Mouse (Mus musculus): ENCODE results near the gene Ppp1ca. TPM values are rescaled to one million over a fixed set of nuclear protein-coding genes. Genes with fewer than 3 reads are reported as not detected.

Gene Ppp1ca
- total and polyA plus RNA-seq, 2 experiments from 2014 or later, result 738 to 808 TPM

DNA sequence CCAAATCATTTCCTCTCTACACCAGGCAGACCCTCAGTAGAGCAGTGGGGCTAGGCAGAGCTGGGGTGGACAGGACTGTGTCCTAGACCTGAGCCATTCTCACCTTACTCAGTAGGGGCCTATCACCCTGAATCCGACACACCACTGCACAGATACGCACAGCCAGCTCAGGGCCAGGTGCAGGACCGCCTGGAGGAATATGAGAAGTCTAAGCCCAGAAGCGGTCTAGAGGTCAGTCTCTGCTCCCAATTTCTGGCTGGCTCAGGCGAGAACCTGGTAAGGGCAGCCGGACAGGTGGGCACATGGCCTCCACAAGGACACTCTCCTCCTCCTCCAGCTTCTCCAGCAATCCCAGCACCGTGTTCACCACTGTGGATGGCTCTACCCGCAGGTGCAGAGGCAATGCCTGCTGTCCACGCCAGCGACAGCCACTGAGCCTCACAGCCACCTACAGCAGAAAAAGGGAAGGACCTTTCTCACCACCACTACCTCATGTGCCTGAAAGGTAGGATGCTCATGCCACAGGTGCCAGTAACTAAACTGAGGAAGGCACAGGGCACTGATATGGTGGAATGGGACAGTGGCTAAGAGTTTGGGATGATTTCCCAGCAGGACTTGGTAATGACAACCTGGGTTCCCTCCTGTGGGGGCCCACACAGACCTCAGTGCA, 21.0 kb upstream of the Ppp1ca start:
- no peak for DNase-seq (ENCODE audit: low spot score)
- Histone ChIP-seq H3K9ac (replicated peaks; ENCODE audit: low read depth, low read length) (peak overlapping the region; percentile 68; the same call in 1 of the 2 replicates), H3K4me2 (ENCODE audit: low read depth, low read length) (peak overlapping the region; percentile 38), H3K27me3 (ENCODE audit: control insufficient read depth, insufficient read depth, low read length) (no peaks in the 10 kb centered on the region), H3K4me1 (ENCODE audit: control insufficient read depth, insufficient read depth) (peaks cover 47% of the 10 kb centered on the region), H3K27ac (ENCODE audit: low read depth) (peak overlapping the region; percentile 92), H3K36me3 (replicated peaks; ENCODE audit: control insufficient read depth, insufficient read depth, low read length) (0 out of 2 replicates have a peak, but pooled peaks cover 3% of the 10 kb centered on the region), H3K9me3 (replicated peaks; ENCODE audit: control insufficient read depth, low read length) (no peaks in the 10 kb centered on the region), H3K4me3 (ENCODE audit: low read depth, low read length) (no peak overlapping the region; the same call in 1 of the 2 replicates)
- ATAC-seq (ENCODE audit: insufficient read depth, low read depth), result no peak
- TF ChIP-seq EP300 (IDR thresholded peaks at IDR 0.05; ENCODE audit: low read depth), result no peak
- no peak for TF ChIP-seq CTCF (IDR thresholded peaks at IDR 0.05; ENCODE audit: low read depth)
- 89% methylated on average over 10 of the region's 10 CpGs for WGBS

DNA sequence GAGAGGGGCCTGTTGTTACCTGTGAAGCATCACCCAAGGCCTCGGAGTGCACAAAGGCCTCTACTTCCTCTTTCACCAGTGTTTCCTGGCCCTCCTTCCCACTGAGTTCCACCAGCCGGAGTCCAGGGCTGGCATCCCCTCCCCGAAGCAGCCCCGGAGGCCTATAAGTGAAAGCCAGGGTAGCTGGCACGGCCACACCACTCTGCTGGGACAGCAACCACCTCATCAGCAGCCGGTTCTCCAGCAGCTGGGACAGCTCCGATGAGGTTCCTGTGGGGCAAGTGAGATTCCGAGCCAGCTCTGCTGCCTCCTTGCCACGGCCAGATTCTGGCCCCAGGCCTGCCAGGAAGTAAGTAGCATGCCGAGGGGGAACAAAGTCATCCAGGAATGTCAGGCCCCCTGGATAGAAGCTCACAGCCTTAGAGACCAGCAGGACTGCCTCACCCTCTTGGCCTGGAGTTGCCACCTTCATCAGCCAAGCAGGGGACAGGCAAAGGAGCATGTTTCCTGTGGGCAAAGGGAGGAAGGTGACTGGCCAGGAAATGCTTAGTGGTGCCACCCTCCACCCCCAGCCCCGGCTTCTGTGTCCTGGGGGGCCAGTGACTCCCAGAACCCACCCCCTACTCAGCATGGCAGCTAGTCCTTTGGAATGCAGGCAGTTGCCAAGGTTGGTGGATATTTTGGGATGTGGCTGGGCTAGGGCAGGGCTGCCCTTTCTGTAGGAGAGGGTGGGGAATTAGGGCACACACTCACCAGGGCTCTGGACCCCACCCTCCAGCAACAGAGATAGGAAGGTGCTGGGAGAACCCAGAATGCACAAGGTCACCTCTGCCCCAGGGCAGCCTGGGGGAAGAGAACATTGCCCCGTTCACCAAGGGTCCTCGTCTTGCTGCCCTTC, 20.2 kb upstream of the Ppp1ca start:
- H3K4me3 ChIP-seq (ENCODE audit: low read depth, low read length), result peak overlapping the region; percentile 1; the same call in 1 of the 2 replicates
- 14% methylated on average over 13 of the region's 13 CpGs for WGBS
- H3K36me3 ChIP-seq (replicated peaks; ENCODE audit: control insufficient read depth, insufficient read depth, low read length), result no peaks in the 10 kb centered on the region
- TF ChIP-seq EP300 (IDR thresholded peaks at IDR 0.05; ENCODE audit: low read depth), result 0 out of 2 replicates have a peak, but pooled peaks have one; percentile 16
- no peak for TF ChIP-seq CTCF (IDR thresholded peaks at IDR 0.05; ENCODE audit: low read depth)
- H3K4me1 ChIP-seq (ENCODE audit: control insufficient read depth, insufficient read depth), result peaks cover 51% of the 10 kb centered on the region
- no peaks in the 10 kb centered on the region for H3K27me3 ChIP-seq (ENCODE audit: control insufficient read depth, insufficient read depth, low read length)
- H3K4me2 ChIP-seq (ENCODE audit: low read depth, low read length), result peak overlapping the region; percentile 38
- H3K9ac ChIP-seq (replicated peaks; ENCODE audit: low read depth, low read length), result peak overlapping the region; percentile 18
- ATAC-seq (ENCODE audit: insufficient read depth, low read depth) (peak; percentile 57), DNase-seq (ENCODE audit: low spot score) (peak; percentile 82)
- H3K9me3 ChIP-seq (replicated peaks; ENCODE audit: control insufficient read depth, low read length), result no peaks in the 10 kb centered on the region
- peak overlapping the region; percentile 92 for H3K27ac ChIP-seq (ENCODE audit: low read depth)

DNA sequence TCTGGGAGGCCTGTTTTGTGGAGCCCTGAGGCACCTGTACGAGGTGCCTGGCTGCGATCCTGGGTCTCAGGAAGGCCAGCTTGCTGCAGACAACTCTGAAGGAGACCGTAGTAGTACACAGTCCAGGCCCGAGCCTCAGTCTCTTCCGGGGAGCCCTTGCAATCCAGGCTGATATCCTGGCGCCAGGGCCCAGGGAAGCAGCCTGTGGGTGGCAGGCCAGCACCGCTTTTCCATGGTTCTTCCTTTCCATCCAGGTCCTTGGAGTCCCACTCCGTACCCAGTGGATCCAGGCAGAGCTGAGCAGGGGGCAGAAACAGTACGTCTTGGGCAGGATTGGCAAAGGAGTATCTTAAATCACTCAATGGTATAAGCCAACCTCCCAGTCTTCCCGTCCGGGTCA, 18.9 kb upstream of the Ppp1ca start:
- Histone ChIP-seq H3K4me2 (ENCODE audit: low read depth, low read length) (no peak overlapping the region), H3K27ac (ENCODE audit: low read depth) (peak overlapping the region; percentile 92), H3K4me3 (ENCODE audit: low read depth, low read length) (no peak overlapping the region), H3K27me3 (ENCODE audit: control insufficient read depth, insufficient read depth, low read length) (no peaks in the 10 kb centered on the region), H3K4me1 (ENCODE audit: control insufficient read depth, insufficient read depth) (peaks cover 48% of the 10 kb centered on the region), H3K9me3 (replicated peaks; ENCODE audit: control insufficient read depth, low read length) (no peaks in the 10 kb centered on the region), H3K36me3 (replicated peaks; ENCODE audit: control insufficient read depth, insufficient read depth, low read length) (no peaks in the 10 kb centered on the region), H3K9ac (replicated peaks; ENCODE audit: low read depth, low read length) (no peak overlapping the region)
- no peak for ATAC-seq (ENCODE audit: insufficient read depth, low read depth)
- TF ChIP-seq CTCF (IDR thresholded peaks at IDR 0.05; ENCODE audit: low read depth) (peak; percentile 34), EP300 (IDR thresholded peaks at IDR 0.05; ENCODE audit: low read depth) (no peak)
- DNase-seq (ENCODE audit: low spot score), result no peak
- 60% methylated on average over 11 of the region's 11 CpGs for WGBS

DNA sequence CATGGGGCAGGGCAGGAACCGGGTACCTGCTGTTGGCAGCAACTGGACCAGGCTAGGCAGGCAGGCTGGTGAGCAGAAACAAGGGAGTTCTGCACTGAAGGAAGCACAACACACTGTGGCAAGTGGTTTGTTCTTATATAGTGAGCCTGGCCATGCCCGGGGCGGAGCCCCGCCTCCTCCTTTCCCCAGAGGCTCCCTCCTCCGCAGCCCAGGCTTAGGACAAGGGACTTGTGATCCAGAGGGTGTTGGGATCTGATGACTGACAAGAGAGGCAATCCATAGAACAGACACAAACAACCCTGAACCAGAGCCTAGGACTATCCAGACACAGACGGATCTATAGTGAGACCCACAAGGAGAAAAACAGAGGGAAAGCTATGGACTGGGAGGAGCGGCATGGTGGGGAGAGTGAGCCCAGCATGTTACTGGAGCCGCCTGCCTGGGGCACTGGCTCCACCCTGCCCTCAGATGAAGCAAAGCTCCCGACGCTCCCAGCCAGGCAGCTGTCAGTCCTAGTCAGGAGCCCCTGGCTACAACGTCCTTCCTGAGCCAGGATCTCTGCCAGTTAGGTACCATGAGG, 16.4 kb upstream of the Ppp1ca start, which contains the start of gene Carns1:
Gene Carns1, minus strand, starts transcription at position 112 of the 580 bp plus-strand sequence.
- DNase-seq (ENCODE audit: low spot score), result peak; percentile 70
- Histone ChIP-seq H3K4me3 (ENCODE audit: low read depth, low read length) (peak within 1 kb of the TSS; percentile 33), H3K9me3 (replicated peaks; ENCODE audit: control insufficient read depth, low read length) (no peaks in the 10 kb centered on the region), H3K4me1 (ENCODE audit: control insufficient read depth, insufficient read depth) (peaks cover 40% of the 10 kb centered on the region), H3K9ac (replicated peaks; ENCODE audit: low read depth, low read length) (peak within 1 kb of the TSS; percentile 51), H3K27ac (ENCODE audit: low read depth) (peak within 1 kb of the TSS; percentile 86), H3K36me3 (replicated peaks; ENCODE audit: control insufficient read depth, insufficient read depth, low read length) (no peaks in the 10 kb centered on the region), H3K27me3 (ENCODE audit: control insufficient read depth, insufficient read depth, low read length) (no peaks in the 10 kb centered on the region), H3K4me2 (ENCODE audit: low read depth, low read length) (peak within 1 kb of the TSS; percentile 57)
- no peak for TF ChIP-seq CTCF (IDR thresholded peaks at IDR 0.05; ENCODE audit: low read depth)
- no peak for TF ChIP-seq EP300 (IDR thresholded peaks at IDR 0.05; ENCODE audit: low read depth)
- ATAC-seq (ENCODE audit: insufficient read depth, low read depth), result peak; percentile 67
- WGBS, result 6% methylated on average over 11 of the region's 11 CpGs

DNA sequence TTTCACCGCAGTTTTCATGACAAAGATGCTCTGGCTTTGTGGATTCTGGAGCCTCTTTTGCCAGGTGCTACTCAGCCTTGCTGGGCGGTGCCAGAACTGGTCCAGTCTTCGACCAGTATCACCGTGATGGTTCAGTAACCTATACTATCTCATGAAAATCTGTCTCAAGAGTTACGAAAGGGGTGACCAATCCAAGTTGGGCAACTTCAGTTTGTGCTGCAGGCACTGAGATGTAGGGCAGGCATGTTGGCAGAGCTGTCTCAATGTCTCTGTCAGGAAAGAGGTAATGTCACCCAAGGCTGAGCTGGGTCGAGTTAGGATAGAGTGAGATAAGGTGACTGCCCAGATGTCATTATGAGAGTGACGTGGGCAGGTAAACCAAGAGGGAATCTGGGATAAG, 11.5 kb upstream of the Ppp1ca start:
- no peak for TF ChIP-seq CTCF (IDR thresholded peaks at IDR 0.05; ENCODE audit: low read depth)
- TF ChIP-seq EP300 (IDR thresholded peaks at IDR 0.05; ENCODE audit: low read depth), result no peak
- H3K4me2 ChIP-seq (ENCODE audit: low read depth, low read length), result no peak overlapping the region
- no peaks in the 10 kb centered on the region for H3K9me3 ChIP-seq (replicated peaks; ENCODE audit: control insufficient read depth, low read length)
- ATAC-seq (ENCODE audit: insufficient read depth, low read depth) (no peak), DNase-seq (ENCODE audit: low spot score) (no peak)
- H3K9ac ChIP-seq (replicated peaks; ENCODE audit: low read depth, low read length), result no peak overlapping the region
- no peak overlapping the region for H3K27ac ChIP-seq (ENCODE audit: low read depth)
- no peaks in the 10 kb centered on the region for H3K27me3 ChIP-seq (ENCODE audit: control insufficient read depth, insufficient read depth, low read length)
- no peak overlapping the region for H3K4me3 ChIP-seq (ENCODE audit: low read depth, low read length)
- no peaks in the 10 kb centered on the region for H3K36me3 ChIP-seq (replicated peaks; ENCODE audit: control insufficient read depth, insufficient read depth, low read length)
- peaks cover 16% of the 10 kb centered on the region for H3K4me1 ChIP-seq (ENCODE audit: control insufficient read depth, insufficient read depth)
- 75% methylated on average over 7 of the region's 7 CpGs for WGBS

All from heart, postnatal 0 days (tissue).